Mouse (Mus musculus) bone marrow macrophage, adult 2 months (primary cell): ENCODE results near the gene Eif2b4.

ENCODE experiments used
- CTCF ChIP-seq: IDR thresholded peaks from 2 replicates; pipeline ENCODE4 v1.5.1; 2012; ENCODE audit warnings: low read depth, mild to moderate bottlenecking, low read length, moderate library complexity
- POLR2A ChIP-seq: IDR thresholded peaks from 2 replicates; pipeline ENCODE4 v1.6.1; 2012; ENCODE audit warnings: mild to moderate bottlenecking, low read depth, low read length, borderline replicate concordance

GRCm38 (mm10) chr5:31219474-31219873 is 26.2 kb upstream of the Eif2b4 start:
- no peak for TF ChIP-seq POLR2A
- TF ChIP-seq CTCF: no peak
